20 mouse cellular contexts compared by ENCODE assay signal in the genomic region with DNA sequence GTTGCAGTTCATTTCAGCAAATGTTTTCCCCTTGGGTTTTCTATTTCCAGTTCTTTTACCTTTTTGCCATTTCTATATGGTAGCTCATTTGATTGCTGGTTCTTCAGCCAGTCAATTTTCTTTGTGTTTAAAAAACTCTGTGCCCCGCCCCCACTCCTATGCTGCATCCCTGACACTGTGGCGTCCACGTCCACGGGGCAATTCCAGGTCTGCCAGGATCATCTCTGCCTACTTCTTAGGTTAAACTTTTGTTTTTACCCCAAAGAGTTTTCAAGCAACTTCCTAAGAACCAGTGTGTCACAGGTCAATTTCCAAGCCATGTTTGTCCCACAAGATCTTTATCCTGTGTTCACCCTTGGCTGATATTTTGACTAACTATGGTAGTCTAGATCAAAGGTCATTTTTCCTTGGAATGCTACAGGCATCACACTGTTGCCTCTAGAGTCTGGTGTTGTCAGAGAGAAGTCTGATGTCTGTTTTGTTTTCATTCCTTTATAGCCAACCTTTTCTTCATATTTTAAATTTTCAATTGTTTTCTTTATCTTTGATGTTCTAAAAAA. TPM values are rescaled to one million over a fixed set of nuclear protein-coding genes. Genes with fewer than 3 reads are reported as not detected.
DNase-seq lines count a peak whose midpoint lies in the region; ATAC-seq and TF ChIP-seq lines count a peak whose summit lies in the region.
"Had no signal": no experiment of that assay in that cellular context is flagged by ENCODE, and none has a peak within 500 bp of the region (broad histone marks: within the 10 kb centered on the region; RNA-seq: fewer than 3 reads in every experiment).

No protein-coding gene starts in this region.

- peak overlapping the region; percentile 69 for H3K27ac ChIP-seq in forebrain, embryonic 13.5 days
- H3K27ac ChIP-seq in forebrain, embryonic 10.5 days, result no peak overlapping the region
- no peak overlapping the region for H3K27ac ChIP-seq in kidney, adult 2 months (ENCODE audit: insufficient read depth, low read depth, low read length)
- H3K27ac ChIP-seq: embryonic facial prominence, embryonic 10.5 days; heart, embryonic 13.5 days; hindbrain, embryonic 15.5 days had no signal

- no peak for DNase-seq in forebrain, embryonic 10.5 days (ENCODE audit: extremely low spot score, low spot score)
- DNase-seq in kidney, adult 2 months, result peak; percentile 40
- DNase-seq in kidney, adult 8-10 months, result no peak
- DNase-seq in ovary, postnatal 36 days (ENCODE audit: low spot score), result peak; percentile 10
- no peak for DNase-seq in ovary, adult 18-20 months (ENCODE audit: low spot score)
- no peak for DNase-seq in thymus, adult 18-20 months
- DNase-seq: adrenal gland, postnatal 14 days; B cell, adult 2 months; cerebellum, adult 18-20 months; cerebellum, adult 9-11 months; cerebellum, postnatal 36 days; gastrocnemius, postnatal 14 days; heart, postnatal 36 days had no signal

- H3K4me3 ChIP-seq in forebrain, embryonic 13.5 days, result no peak overlapping the region
- no peak overlapping the region for H3K4me3 ChIP-seq in forebrain, embryonic 10.5 days
- H3K4me3 ChIP-seq in kidney, adult 2 months (ENCODE audit: insufficient read depth, low read depth, low read length), result no peak overlapping the region
- H3K4me3 ChIP-seq: embryonic facial prominence, embryonic 10.5 days; heart, embryonic 13.5 days; hindbrain, embryonic 15.5 days had no signal

- no peak overlapping the region for H3K4me2 ChIP-seq in forebrain, embryonic 13.5 days
- H3K4me2 ChIP-seq: heart, embryonic 13.5 days; hindbrain, embryonic 15.5 days had no signal

- H3K36me3 ChIP-seq in forebrain, embryonic 13.5 days (ENCODE audit: poor library complexity, severe bottlenecking), result no peaks in the 10 kb centered on the region
- H3K36me3 ChIP-seq in forebrain, embryonic 10.5 days (replicated peaks), result no peaks in the 10 kb centered on the region
- no peaks in the 10 kb centered on the region for H3K36me3 ChIP-seq in kidney, adult 2 months (ENCODE audit: control insufficient read depth, insufficient read depth, low read length)
- H3K36me3 ChIP-seq: embryonic facial prominence, embryonic 10.5 days; G1E; heart, embryonic 13.5 days; hindbrain, embryonic 15.5 days had no signal

- TF ChIP-seq POLR2A in kidney, adult 2 months (IDR thresholded peaks at IDR 0.05; ENCODE audit: low read depth, low read length), result no peak

- no peaks in the 10 kb centered on the region for H3K9me3 ChIP-seq in forebrain, embryonic 13.5 days (replicated peaks)
- no peaks in the 10 kb centered on the region for H3K9me3 ChIP-seq in forebrain, embryonic 10.5 days
- H3K9me3 ChIP-seq: embryonic facial prominence, embryonic 10.5 days; G1E; heart, embryonic 13.5 days; hindbrain, embryonic 15.5 days had no signal

- H3K4me1 ChIP-seq in forebrain, embryonic 13.5 days, result peaks cover 11% of the 10 kb centered on the region; the same call in 1 of the 2 replicates
- H3K4me1 ChIP-seq in forebrain, embryonic 10.5 days, result no peaks in the 10 kb centered on the region
- H3K4me1 ChIP-seq in kidney, adult 2 months (ENCODE audit: control insufficient read depth, insufficient read depth, low read length), result no peaks in the 10 kb centered on the region
- H3K4me1 ChIP-seq: heart, embryonic 13.5 days; hindbrain, embryonic 15.5 days had no signal

- TF ChIP-seq CTCF in kidney, adult 2 months (conservative IDR thresholded peaks at IDR 0.05; ENCODE audit: insufficient read depth, insufficient read length, low read depth, low read length), result no peak

- no peaks in the 10 kb centered on the region for H3K27me3 ChIP-seq in forebrain, embryonic 13.5 days
- no peaks in the 10 kb centered on the region for H3K27me3 ChIP-seq in forebrain, embryonic 10.5 days (ENCODE audit: poor library complexity, severe bottlenecking)
- no peaks in the 10 kb centered on the region for H3K27me3 ChIP-seq in kidney, adult 2 months (replicated peaks; ENCODE audit: control insufficient read depth, insufficient read depth, low read length)
- H3K27me3 ChIP-seq: heart, embryonic 13.5 days; hindbrain, embryonic 15.5 days had no signal

- H3K9ac ChIP-seq in forebrain, embryonic 13.5 days, result no peak overlapping the region
- H3K9ac ChIP-seq: heart, embryonic 13.5 days; hindbrain, embryonic 15.5 days had no signal

- 74% methylated on average over 4 of the region's 4 CpGs for WGBS in forebrain, embryonic 13.5 days
- WGBS in forebrain, embryonic 10.5 days, result 75% methylated on average over 4 of the region's 4 CpGs
- WGBS in kidney, adult 2 months, result 74% methylated on average over 4 of the region's 4 CpGs

- ATAC-seq in forebrain, embryonic 13.5 days, result no peak
- ATAC-seq: CD4-positive, CD25-positive, alpha-beta regulatory T cell, adult 4 months; intestine, embryonic 16.5 days had no signal

RNA-seq across cellular contexts. Expression of a gene that starts 12.3 kb away (rescaled TPM):
- polyA plus RNA-seq in forebrain, embryonic 13.5 days (2015; fragmentation: Nextera tagmentation; extraction: Ambion mirVana), result 7.3 and 8.5 TPM in 2 replicates
- polyA plus RNA-seq in forebrain, embryonic 10.5 days (2016; fragmentation: Nextera tagmentation; extraction: Ambion mirVana), result 2.7 and 2.8 TPM in 2 replicates
- polyA plus RNA-seq in kidney, adult 2 months (2012; rRNA removed), result 1.1 TPM in 2 replicates

RNA-seq across cellular contexts. Expression of a gene that starts 39.8 kb away (rescaled TPM):
- 1.9 and 2.0 TPM in 2 replicates for polyA plus RNA-seq in forebrain, embryonic 13.5 days (2015; fragmentation: Nextera tagmentation; extraction: Ambion mirVana)
- 0.14 and 0.16 TPM in 2 replicates for polyA plus RNA-seq in forebrain, embryonic 10.5 days (2016; fragmentation: Nextera tagmentation; extraction: Ambion mirVana)
- polyA plus RNA-seq in kidney, adult 2 months (2012; rRNA removed), result 88.1 and 90.1 TPM in 2 replicates

Comparison
In these comparisons a context has a peak if more than half of its experiments do, and no peak if none do; other contexts are left out.
1. DNase-seq: peak in kidney, adult 2 months (single experiment) and ovary, postnatal 36 days (single experiment); none in forebrain, embryonic 10.5 days (single experiment), kidney, adult 8-10 months (0 of 2), ovary, adult 18-20 months (single experiment) and thymus, adult 18-20 months (0 of 2).
2. RNA of a gene that starts 39.8 kb away (polyA plus RNA-seq): 88.1 to 90.1 TPM in kidney, adult 2 months; 1.9 to 2.0 TPM in forebrain, embryonic 13.5 days and 0.14 to 0.16 TPM in forebrain, embryonic 10.5 days; every median in the first group is over 10 times any median in the second.